Mouse (Mus musculus) liver, adult 2 months (tissue): Measurements from ENCODE around the gene Zdhhc20. TPM values are rescaled to one million over a fixed set of nuclear protein-coding genes. Genes with fewer than 3 reads are reported as not detected.
A peak's percentile ranks its signal among the peaks of the same experiment; 100 is the strongest.

Experiments
- DNase-seq: peaks from one replicate; pipeline ENCODE4 v3.0.0-alpha.2; 2011; ENCODE audit warnings: low read depth, low spot score; ENCODE audit errors: extremely low read depth
- H3K27ac ChIP-seq: fragments of 200-500 bp; replicated peaks from 2 replicates; pipeline ENCODE4 v1.5.1; 2012; ENCODE audit warnings: low read depth, mild to moderate bottlenecking, control low read depth, inconsistent platforms, low read length; ENCODE audit not compliant: insufficient read depth
- H3K27me3 ChIP-seq: fragments of 200-500 bp; 2 replicates; pipeline ENCODE4 v1.6.1; 2012; ENCODE audit warnings: mild to moderate bottlenecking, moderate library complexity, low read length, inconsistent platforms; ENCODE audit not compliant: control insufficient read depth, insufficient read depth
- H3K36me3 ChIP-seq: fragments of 200-500 bp; 2 replicates; pipeline ENCODE4 v1.6.1; 2012; ENCODE audit warnings: low read length, inconsistent platforms; ENCODE audit not compliant: control insufficient read depth, insufficient read depth
- H3K4me1 ChIP-seq: fragments of 200-500 bp; 2 replicates; pipeline ENCODE4 v1.6.1; 2011; ENCODE audit warnings: low read length; ENCODE audit not compliant: control insufficient read depth, insufficient read depth
- H3K4me3 ChIP-seq: fragments of 200-500 bp; 2 replicates; pipeline ENCODE4 v1.5.1; 2011; ENCODE audit warnings: low read depth, mild to moderate bottlenecking, control low read depth, low read length, moderate library complexity; ENCODE audit not compliant: insufficient read depth
- H3K79me2 ChIP-seq: fragments of 200-500 bp; 2 replicates; pipeline ENCODE4 v1.6.1; 2012; ENCODE audit warnings: inconsistent platforms, mild to moderate bottlenecking, low read length, moderate library complexity; ENCODE audit not compliant: control insufficient read depth, insufficient read depth
- H3K9ac ChIP-seq: fragments of 200-500 bp; 2 replicates; pipeline ENCODE4 v1.6.1; 2012; ENCODE audit warnings: low read depth, mild to moderate bottlenecking, control low read depth, inconsistent platforms, low read length
- CTCF ChIP-seq: fragments of 200-500 bp; IDR thresholded peaks from 2 replicates; pipeline ENCODE4 v1.5.1; 2011; ENCODE audit warnings: low read depth, low read length, control low read depth
- POLR2A ChIP-seq: fragments of 200-500 bp; IDR thresholded peaks from 2 replicates; pipeline ENCODE4 v1.6.1; 2011; ENCODE audit warnings: low read length, control low read depth; ENCODE audit not compliant: insufficient read depth; ENCODE audit errors: extremely low read depth
- WGBS: fragments of 180-500 bp; shearing (Covaris S2); methylation state at CpG from one replicate; pipeline ENCODE4 v1.1.7; 2018; 5-methylcytosine and 5-hydroxymethylcytosine counted together
- polyA plus RNA-seq: library from polyadenylated mRNA; depleted of rRNA; stranded (reverse); fragments of >200 nt; gene quantifications from 2 replicates; pipeline ENCODE4 v1.2.3, GENCODE M21; 2012; rRNA removed
- total RNA-seq: library from RNA; depleted of rRNA; stranded (reverse); fragments of >200 nt; gene quantifications from 2 replicates; pipeline ENCODE4 v1.2.3, GENCODE M21; 2014; rRNA removed

Gene Zdhhc20
- 9.1 and 9.5 TPM in 2 replicates for total RNA-seq
- 1.5 and 2.3 TPM in 2 replicates for polyA plus RNA-seq

- no peaks in the 10 kb centered on the region for H3K36me3 ChIP-seq
- no peaks in the 10 kb centered on the region for H3K27me3 ChIP-seq
- WGBS = 4% methylated on average over 65 of the region's 65 CpGs
- peak within 1 kb of the TSS; percentile 20 for H3K27ac ChIP-seq
- peak within 1 kb of the TSS; percentile 84 for H3K4me3 ChIP-seq
- H3K79me2 ChIP-seq = peaks cover 3% of the 10 kb centered on the region; the same call in 1 of the 2 replicates
- H3K4me1 ChIP-seq = no peaks in the 10 kb centered on the region
- peak; percentile 65 for DNase-seq
- TF ChIP-seq POLR2A = peak; percentile 71
- TF ChIP-seq CTCF = no peak
- peak within 1 kb of the TSS; percentile 80 for H3K9ac ChIP-seq
These were observed at the start of gene Zdhhc20 for GRCm38 (mm10) chr14:57890011-57890842. Gene Zdhhc20, minus strand, starts transcription at chr14:57890276.

GRCm38 (mm10) chr14:57937297-57937696, 47.2 kb upstream of the Zdhhc20 start:
- Histone ChIP-seq H3K36me3 (peaks cover 15% of the 10 kb centered on the region; the same call in 1 of the 2 replicates), H3K4me1 (no peaks in the 10 kb centered on the region), H3K9ac (no peak overlapping the region), H3K27ac (no peak overlapping the region), H3K4me3 (no peak overlapping the region), H3K79me2 (no peaks in the 10 kb centered on the region), H3K27me3 (no peaks in the 10 kb centered on the region)
- 93% methylated on average over 6 of the region's 6 CpGs for WGBS
- DNase-seq = no peak
- TF ChIP-seq POLR2A = no peak
- no peak for TF ChIP-seq CTCF

GRCm38 (mm10) chr14:57934666-57935065, 44.6 kb upstream of the Zdhhc20 start:
- TF ChIP-seq POLR2A (no peak), CTCF (no peak)
- Histone ChIP-seq H3K4me3 (no peak overlapping the region), H3K36me3 (peaks cover 10% of the 10 kb centered on the region), H3K9ac (no peak overlapping the region), H3K27ac (no peak overlapping the region), H3K4me1 (no peaks in the 10 kb centered on the region), H3K27me3 (no peaks in the 10 kb centered on the region), H3K79me2 (no peaks in the 10 kb centered on the region)
- no peak for DNase-seq
- 96% methylated on average over 13 of the region's 13 CpGs for WGBS

- 53% methylated on average over 7 of the region's 7 CpGs for WGBS
- Histone ChIP-seq H3K27ac (no peak overlapping the region), H3K4me1 (no peaks in the 10 kb centered on the region), H3K27me3 (no peaks in the 10 kb centered on the region), H3K4me3 (no peak overlapping the region), H3K36me3 (peaks cover 6% of the 10 kb centered on the region), H3K79me2 (no peaks in the 10 kb centered on the region), H3K9ac (no peak overlapping the region)
- no peak for DNase-seq
- no peak for TF ChIP-seq POLR2A
- no peak for TF ChIP-seq CTCF
These were observed 43.5 kb upstream of the Zdhhc20 start for GRCm38 (mm10) chr14:57933608-57934007.

- Histone ChIP-seq H3K4me1 (no peaks in the 10 kb centered on the region), H3K36me3 (peaks cover 6% of the 10 kb centered on the region), H3K79me2 (no peaks in the 10 kb centered on the region), H3K4me3 (no peak overlapping the region), H3K27ac (no peak overlapping the region), H3K27me3 (no peaks in the 10 kb centered on the region), H3K9ac (no peak overlapping the region)
- 68% methylated on average over 7 of the region's 7 CpGs for WGBS
- TF ChIP-seq CTCF = no peak
- no peak for TF ChIP-seq POLR2A
- DNase-seq = no peak
These were observed 42.9 kb upstream of the Zdhhc20 start for GRCm38 (mm10) chr14:57932881-57933443.
